Mouse (Mus musculus): ENCODE results near the gene Efna3.
A peak's percentile ranks its signal among the peaks of the same experiment; 100 is the strongest.

The Efna3 gene

DNA sequence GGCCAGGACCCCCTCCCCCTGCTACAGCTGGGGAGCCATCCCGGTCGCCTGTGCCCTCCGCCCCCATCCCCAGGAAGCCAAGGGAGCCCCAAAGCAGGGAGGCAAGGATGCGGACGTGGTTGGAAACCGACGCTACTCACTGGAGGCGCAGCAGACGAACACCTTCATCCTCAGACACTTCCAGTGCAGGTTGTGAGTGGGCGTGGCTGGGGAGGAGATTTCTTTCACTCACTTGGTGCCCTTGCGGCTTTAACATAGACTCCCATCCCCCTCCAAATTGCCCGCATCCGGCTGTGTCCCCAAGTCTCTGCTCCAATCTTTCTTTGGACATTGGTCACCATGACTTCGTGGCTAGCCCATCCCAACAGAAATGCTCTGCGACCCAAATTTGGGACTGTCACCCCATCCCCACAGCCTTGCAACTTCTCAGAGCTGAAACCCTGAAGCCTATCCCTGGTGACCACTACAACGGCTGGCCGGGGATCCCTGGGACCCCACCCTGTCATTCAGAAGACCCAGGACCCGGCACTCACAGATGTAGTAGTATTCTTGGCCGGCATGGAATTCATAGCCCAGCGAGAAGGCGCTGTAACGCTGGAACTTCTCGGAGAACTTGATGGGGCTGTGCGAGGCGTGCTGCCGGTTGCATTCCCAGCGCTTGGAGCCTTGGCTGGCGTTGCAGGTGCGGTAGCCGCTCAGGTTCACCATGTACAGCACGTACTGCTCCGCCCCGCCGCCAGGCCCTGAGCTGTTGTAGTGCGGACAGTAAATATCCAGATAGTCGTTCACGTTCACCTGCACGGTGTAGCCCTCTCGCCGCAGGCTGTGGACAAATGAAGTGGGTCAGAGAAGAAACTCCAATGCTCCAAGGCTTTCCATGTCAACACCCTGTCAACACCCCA lies 6.6 kb downstream of the Efna3 start:
- peak; percentile 30 for DNase-seq

DNA sequence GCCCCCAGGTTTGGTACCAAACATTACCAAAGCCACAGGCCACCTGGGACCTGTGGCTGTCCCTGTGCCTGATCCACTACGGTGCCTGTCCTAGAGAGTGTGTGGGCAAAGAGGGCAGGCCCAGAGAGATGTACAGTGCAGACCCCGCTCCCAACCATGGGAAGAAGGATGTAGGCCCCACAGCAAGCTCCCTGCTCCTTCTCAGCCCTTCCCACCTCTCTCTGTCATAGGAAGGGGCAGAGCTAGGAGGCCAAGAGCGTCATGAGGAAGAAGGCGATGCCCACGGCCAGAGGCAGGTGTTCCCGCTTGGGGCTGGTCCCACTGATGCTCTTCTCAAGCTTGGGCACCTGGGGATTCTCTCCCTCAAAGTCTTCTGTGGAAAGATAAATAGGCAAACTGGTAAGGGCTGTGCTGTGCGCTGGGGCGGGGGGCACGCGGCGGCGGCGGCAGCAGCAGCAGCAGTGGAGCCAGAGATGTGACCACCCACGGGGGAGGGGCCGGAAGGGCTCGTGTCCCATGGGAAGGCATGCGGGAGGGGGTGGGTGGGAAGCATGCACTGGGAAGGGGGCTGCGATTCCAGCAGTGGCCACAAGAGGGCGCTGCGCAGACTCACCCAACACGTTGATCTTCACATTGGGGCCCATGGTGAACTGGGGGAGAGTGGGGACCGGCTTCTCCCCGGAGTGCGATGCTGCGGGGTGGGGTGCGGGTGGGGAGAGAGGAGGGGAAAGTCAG lies 7.4 kb downstream of the Efna3 start:
- DNase-seq = peak; percentile 70

DNA sequence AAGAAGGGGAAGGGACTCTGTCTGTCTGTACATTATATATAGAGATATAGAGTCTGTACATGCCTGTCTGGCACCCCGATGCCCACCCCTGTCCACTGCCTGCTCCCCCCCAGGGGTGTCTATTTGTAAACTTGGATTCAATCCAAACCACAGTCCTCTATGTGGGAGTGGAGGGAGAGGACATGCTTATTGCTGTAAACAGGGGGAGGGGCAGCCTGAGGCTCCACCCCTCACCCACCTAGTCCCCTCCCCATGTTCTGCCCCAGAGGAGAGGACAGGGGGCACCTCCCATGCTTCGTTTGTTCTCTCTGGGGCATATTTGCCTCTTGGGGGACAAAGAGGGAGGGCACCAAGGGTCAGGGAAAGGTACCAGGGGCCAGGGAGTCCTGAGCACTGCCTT lies 8.0 kb downstream of the Efna3 start:
- no peak for DNase-seq

DNA sequence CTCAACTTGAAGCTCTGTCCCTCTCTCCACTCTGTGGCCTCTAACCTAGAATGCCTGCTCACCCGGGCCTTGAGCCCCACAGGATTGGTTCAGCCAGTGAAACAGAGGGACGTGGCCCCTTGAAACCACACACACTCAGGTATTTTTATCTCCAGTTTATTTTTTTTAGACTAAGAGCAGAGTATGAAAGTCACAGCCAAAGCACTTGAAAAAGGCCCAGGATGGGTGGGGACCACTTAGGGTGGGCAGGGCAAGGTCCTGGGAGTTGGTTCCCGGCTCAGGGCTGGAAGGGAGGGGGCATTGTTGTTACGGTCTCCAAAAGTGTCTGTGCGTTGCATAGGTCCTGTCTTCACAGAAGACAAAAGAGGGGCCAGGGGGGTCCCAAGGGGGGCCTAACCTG lies 8.4 kb downstream of the Efna3 start:
- no peak for DNase-seq

DNA sequence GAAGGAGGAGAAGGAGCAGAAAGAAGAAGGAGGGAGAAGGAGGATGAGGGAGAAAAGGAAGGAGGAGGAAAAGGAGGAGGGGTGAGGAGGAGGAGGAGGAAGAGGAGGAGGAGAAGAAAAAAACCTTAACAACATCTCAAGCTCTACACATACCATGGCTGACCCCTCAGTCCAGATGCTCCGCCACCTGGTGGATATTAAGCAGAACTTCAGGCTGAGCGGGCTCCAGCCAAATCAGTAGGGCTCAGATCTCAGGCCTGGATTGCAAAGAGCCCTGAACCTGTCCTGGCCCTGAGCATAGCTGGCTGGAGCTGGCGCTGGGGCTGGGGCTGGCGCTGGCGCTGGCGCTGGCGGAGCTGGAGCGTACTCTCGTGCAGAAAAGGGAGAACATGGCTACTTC lies 14.7 kb downstream of the Efna3 start:
- DNase-seq = peak; percentile 65

DNA sequence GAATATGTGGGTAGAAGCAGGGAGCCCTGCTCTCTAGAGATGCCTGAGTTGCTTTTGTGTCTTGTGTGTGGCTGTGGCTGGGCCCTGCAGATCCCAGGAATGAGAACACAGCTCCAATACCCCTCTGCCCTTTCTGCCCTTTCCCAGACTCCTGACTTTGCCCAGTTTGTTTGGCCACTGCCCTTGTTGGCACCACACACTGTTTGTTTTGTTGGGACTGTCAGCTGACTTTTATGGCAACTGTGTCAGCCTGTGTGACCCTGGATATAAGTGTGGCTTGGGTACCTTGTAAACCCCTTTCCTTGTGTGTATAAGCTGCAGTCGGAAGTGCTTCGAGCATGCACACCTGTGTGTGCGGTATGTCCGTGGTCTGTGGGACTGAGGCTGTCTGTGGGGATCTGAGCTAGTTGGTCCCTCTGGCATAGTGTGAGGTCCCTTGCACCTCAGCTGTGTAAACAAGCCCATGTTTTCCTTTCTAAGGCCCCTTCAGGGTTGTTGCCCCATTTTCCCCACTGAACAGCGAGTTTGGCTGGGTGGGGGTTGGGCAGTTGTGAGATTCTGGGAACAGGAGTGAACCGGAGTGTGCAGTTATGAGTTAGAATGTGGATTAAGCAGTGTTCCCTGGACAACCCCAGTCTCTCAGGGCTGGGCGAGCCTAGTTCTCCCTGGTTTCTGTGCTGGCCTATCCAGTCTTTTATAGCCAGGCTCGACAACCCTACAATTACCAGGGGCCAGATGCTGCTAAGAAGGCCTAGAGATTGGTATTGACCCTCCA lies 17.0 kb downstream of the Efna3 start:
- DNase-seq = no peak

DNA sequence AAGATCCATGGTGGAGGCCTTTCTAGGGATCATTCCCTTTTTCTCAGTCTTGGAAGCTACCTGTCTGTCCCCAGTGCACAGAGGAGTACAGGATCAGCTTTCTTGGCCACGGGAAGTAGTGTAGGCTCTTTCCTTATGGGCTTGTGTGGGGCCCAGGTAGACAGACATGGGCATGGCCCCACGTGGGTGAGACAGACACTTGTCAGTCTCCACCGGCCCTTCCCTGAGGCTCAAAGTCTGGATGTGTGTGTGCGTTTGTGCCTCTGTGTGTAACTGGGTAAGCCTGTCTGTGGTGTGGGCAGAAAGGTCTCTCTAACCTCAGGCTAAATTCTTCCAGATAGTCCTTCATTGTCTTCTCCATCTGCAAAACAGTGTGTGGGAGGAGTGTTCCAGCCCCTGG lies 17.7 kb downstream of the Efna3 start:
- no peak for DNase-seq

DNA sequence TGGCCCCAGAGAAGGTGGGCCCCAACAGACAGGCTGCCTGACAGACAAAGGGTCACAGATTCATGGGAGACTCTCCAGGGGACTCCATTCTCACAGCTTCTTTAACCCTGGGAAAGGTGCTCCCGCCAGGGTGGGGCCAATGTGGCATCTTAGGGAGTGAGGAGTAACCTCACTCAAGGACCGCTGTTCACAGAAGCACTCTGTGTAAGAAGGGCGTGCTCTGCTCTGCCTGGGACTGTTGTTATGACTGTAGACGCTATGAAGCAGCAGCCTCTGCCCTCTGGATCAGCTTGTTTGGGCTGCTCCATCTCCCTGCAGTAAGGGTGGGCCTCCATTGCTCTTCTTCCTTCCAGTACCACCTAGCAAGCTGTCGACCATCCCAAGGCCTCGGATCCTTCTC lies 18.3 kb downstream of the Efna3 start:
- no peak for DNase-seq

DNA sequence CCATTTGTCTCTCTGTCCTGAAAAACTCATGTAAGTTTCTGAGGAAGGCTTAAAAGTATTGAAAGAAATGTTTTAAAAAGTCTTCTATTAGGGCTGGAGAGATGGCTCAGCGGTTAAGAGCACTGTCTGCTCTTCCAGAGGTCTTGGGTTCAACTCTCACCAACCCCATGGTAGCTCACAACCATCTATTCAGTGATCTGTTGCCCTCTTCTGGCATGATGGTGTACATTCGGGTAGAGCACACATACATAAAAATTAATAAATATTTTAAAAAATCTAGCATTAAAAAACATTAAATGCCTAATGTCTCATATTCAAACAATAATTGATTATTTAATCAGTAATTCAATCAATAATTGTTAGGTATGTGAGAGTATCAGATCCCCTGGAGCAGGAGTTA lies 22.3 kb downstream of the Efna3 start:
- no peak for DNase-seq

DNA sequence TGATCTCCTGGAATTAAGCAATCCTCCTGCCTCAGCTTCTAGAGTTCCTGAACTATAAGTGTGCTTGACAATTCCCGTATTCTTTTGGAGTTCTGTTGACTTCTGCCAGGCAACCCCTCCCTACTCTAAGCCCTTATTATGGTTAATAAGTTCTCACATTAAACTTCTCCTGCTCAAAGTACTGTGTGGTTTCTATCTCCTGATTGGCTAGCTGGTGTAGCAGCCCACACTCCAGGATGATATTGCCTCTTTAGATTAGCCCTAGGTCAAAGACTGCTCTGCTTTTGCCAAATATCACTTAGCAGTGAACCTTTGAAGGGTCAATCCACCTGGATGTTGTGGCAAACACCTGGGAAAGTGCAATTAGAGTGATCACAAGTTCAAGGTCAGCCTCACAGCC lies 22.7 kb downstream of the Efna3 start:
- DNase-seq = no peak

DNA sequence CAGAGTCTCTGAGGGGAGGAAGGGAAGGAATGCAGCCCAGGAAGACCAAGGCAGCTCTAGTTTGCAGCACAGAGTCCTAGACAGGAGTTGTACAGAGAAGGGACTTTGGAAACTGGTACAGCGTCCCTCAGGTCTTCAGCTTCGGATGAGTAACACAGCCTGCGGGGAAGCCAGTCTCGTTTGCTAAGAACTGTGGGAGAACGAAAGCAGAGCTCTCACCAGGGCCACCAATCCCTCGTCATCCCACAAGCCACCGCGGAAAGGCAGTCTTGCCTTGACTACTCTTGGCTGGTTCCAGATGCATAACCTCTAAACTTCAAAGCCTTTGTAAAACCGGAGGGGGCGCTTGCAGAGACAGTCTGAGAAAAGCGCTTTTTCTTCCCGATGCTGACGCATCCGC lies 23.3 kb downstream of the Efna3 start:
- DNase-seq = no peak

DNA sequence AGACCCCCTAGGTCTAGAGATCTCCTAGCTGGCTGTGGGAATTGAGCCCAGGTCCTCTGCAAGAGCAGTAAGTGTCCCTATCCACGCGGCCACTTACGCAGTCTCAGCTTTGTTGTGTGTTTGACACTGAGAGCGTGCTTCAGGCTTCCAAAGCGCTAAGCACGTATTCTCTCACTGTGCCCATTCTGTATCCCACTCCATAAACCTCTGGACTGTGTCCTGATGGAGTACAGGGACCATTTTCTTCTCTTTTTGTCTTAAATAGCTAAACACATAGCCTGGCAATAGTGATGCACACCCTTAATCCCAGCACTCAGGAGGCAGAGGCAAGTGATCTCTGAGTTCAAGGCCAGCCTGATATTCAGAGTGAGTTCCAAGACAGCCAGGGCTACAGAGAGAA lies 23.9 kb downstream of the Efna3 start:
- DNase-seq = no peak

DNA sequence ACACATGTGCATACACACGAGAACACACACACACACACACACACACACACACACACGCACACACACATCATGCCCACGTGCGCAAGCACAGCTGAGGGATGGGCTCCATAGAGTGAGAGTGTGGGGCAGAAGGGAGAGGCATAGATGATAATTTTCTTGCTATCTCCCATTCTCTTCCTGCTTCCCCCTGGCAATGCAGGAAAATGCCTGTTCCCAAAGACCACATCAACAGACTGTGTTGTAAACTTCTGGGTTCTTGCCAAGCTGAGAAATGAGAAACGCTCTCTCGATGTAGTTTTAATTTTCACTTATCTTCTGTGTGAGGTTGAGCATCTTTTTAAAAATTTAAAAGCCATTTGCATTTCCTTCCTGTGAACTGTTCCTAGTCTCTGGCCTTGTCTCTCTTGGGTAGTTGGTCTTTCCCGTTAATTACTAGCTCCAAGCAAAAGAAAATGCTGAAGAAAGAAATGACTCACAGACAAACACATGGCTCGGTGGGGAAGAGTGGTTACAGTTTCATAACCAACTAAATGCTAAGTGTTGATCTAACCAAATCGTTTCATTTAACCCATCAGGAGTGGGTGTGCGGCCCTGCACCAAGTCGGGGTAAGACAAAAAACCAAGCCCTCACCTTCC lies 25.9 kb downstream of the Efna3 start:
- no peak for DNase-seq

DNA sequence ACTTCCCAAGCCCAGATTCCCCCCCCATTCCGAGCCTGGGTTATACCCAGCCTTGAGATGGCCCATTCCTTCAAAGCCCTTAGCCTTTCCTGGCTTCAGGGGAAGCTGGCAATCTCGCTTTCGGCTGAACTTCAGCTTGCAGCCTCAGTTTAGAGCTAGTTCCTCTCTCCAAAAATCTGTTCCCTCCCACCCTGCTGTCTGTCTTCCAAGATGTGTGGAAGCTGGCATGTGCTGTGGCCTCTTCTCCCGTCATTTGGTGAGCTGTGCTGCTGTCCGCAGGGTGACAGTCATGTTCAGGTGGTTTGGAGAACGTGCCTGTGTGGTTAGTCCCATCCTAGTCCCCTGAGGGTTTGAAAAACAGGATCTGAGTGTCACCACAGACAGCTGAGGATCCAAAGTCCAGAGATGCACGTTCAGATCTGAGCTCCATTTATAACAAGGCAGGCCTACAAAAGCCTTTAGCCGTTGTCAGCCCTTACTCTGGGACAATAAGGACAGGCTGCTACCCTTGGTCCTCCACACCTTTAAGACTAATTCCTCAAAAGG lies 27.0 kb downstream of the Efna3 start:
- no peak for DNase-seq

DNA sequence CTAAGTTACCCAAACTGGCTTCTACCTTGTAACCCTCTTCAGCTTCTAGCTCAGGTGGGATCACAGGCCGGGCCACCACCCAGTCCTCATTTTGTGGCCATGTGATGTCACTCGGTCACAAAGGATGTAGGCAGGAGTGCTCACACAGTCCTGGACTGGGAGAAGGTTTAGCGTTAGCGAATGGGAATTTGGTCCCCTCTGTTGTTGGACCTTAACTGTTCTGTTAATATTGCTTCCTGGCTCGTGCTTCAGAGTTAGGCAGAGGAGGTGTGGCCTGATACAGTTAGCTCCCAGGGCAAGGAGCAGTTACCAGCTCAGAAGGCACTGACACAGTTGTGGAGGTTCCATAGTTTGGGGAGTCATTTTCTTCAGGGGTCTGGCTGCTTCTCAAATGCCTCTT lies 28.6 kb downstream of the Efna3 start:
- no peak for DNase-seq

DNA sequence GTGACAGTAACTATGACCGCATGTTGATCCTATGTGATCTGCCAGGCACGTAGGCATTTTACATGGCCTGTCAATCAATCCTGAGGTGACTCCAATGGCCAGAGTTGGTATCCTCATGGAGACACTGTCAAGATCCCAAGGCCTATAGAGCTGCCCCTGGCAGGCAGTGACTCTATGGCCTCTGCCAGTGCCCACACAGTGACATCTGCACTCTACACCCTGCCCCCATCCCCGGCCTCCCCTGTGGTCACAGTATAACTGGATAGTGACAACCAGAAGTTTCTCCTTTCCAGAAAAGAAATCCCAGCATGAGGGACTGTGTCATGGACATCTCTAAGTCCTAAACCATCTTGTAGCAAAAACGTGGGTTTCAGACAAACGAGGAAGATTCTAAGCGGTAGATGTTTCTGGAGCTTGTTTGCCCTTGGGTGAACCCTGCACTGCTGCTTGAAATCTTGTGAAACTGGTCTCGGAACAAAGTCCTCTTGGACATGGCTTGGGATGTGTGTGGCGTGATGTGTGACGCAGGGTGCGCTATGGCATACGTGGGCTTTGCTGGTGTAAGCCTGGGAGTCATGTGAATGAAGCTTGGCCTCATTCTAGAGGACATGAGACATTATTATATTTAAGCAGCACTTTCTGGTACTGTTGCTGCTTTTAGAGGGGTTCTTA lies 29.4 kb downstream of the Efna3 start:
- DNase-seq = no peak

DNA sequence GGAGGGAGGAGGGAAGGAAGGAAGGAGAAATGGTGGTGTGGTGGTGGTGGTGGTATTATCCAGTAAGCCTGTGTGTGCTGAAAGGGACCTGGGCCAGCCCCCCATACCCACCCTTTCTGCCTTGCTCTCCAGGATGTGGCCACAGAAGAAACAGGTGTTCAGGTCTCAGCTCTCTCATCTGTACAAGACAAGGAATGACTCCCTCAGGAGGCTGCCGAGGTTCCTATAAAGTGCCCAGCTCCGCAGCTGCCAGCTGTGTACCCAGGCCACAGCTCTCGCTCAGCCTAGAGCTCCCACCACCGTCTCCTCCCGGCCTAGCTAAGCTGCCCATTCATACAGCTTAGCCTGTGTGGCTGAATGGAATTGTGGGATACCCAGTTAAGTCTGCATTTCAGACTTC lies 30.5 kb downstream of the Efna3 start:
- no peak for DNase-seq

DNA sequence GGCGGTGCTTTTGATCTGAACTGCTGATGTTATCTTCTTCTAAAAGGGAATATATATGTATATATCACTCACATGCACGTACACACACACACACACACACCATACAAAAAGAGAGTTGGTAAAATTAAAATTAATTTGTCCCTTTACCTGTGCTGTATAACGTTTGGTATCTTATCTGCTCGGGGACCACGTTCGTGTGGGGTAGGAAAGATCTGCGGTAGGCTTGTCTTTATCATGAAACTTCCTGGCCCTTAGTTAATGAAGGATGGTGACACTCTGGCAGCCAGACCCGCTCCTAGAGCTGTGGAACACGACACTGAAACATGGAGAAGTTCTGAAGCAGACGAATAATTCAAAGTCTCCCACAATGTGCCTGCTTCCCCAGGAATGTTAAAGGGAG lies 30.9 kb downstream of the Efna3 start:
- DNase-seq = no peak

DNA sequence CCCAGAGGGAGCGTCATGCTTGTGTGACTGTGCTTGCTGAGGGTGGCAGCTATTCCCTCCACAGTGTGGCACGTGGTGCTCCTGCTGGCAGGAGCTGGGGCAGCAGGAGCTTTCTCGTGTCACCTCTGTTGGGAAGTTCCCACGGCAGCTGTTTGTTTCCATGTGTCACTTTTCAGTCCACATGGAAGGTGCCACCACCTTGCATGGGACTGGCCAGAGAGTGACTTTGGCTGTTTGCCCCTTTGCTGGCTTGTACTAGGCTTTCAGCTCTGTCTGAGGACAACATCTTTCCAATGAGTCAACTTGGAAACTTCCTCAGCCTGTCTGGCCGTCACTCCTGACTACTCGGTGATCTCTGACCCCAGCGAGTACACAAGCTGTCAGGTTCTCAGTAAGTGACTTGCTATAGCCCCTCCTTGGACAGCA lies 34.2 kb downstream of the Efna3 start:
- no peak for DNase-seq

DNA sequence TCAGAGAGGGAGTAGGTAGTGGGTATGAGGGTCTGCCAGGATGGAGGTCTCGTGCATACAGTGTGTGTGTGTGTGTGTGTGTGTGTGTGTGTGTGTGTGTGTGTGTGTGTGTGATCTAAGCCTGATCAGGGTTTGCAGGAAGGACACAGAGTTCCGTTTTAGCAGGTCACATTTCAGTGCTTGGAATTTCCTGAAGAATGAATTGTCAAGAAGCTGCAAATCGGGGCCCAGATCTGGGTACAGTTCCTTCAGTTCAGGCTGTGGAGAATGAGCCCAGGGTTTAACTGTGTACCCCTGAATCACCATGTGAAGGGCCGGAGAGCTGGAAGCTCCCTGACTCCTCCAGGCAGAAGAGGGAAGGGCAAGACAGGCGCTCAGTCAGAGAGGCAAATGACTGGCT lies 35.5 kb downstream of the Efna3 start:
- no peak for DNase-seq

DNA sequence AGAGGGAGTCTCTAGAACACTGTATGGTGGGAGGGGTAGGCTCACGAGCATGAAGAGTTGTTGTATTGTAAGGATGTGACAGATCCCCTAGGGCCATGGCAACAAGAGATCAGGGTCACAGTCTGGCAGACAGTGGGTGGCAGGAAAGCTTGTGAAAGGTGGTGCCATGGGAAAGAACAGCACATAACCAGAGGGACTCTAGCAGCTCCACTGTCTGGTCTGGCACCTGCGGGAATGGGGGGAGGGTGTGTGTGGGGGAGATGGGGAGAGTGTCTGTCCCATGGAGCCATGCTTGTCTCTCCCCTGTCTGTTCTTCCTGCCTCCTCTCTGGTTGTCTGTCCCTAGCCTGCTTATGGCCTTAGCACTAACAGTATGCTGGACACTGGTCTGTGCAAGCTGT lies 37.2 kb downstream of the Efna3 start:
- no peak for DNase-seq

DNA sequence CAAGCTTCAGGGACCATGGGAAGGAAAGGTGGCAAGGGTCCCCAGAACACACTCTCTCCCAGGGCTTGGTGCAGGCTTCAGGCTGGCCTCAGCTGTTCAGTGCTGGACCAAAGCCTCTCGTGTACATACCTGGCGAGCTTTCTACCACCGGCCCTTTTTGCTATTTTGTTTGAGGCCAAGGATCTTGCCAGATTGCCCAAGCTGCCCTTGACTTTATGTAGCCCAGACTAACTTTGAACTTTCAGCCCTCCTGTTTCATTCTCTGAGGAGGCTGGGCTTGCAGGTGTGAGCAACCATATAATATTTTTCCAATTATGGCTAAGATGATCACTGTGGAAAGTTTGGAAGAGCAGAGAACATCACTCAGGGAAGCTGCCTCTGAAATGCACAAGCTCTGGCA lies 38.5 kb downstream of the Efna3 start:
- no peak for DNase-seq

All from cerebellum, adult 8-10 months (tissue).